Mouse (Mus musculus) testis, adult 10 weeks (tissue): ENCODE data around the gene Cyren. TPM values are rescaled to one million over a fixed set of nuclear protein-coding genes. Genes with fewer than 3 reads are reported as not detected.

Source experiments
- polyA plus RNA-seq: library from polyadenylated mRNA; stranded (reverse); fragments of 350-450 nt; fragmentation: Illumina TruSeq; extraction: RNeasy Lipid Tissue Mini Kit (QIAGEN cat#74804); gene quantifications from one replicate; pipeline ENCODE4 v1.2.3, GENCODE M21; 2014; ENCODE audit warnings: low read depth, low replicate concordance

Cyren gene
- 0.41 TPM for polyA plus RNA-seq

GRCm38 (mm10) chr6:34877509-34878321 lies at the start of gene Cyren:
Gene Cyren, minus strand, starts transcription at chr6:34878060.

GRCm38 (mm10) chr6:34919956-34920355 lies 42.1 kb upstream of the Cyren start, which contains the start of gene Stra8:
Gene Stra8, plus strand, starts transcription at chr6:34920163.

GRCm38 (mm10) chr6:34910371-34911219 lies 32.7 kb upstream of the Cyren start, which contains the start of gene Wdr91:
Gene Wdr91, minus strand, starts transcription at chr6:34910876.

GRCm38 (mm10) chr6:34862791-34863403 lies 15.0 kb downstream of the Cyren start, which contains the start of gene Tmem140:
Gene Tmem140, plus strand, starts transcription at chr6:34863146.

Other genes starting within 250 kb of the Cyren start
- 138 TPM for gene Agbl3, start 97.6 kb downstream of the Cyren start, polyA plus RNA-seq
- 0.71 TPM for gene Tmem140, start 14.9 kb downstream of the Cyren start, polyA plus RNA-seq
- gene Wdr91, start 32.8 kb upstream of the Cyren start, polyA plus RNA-seq: 1.2 TPM
- gene Stra8, start 42.1 kb upstream of the Cyren start, polyA plus RNA-seq: 28.0 TPM
- 0.20 TPM for gene Slc23a4, start 110.3 kb upstream of the Cyren start, polyA plus RNA-seq